Mouse (Mus musculus) MEL (cell line): ENCODE results near the gene C1qtnf1. TPM values are rescaled to one million over a fixed set of nuclear protein-coding genes. Genes with fewer than 3 reads are reported as not detected.

Experiments
- DNase-seq: peaks from one replicate; pipeline ENCODE4 v3.0.0; 2011; ENCODE audit warnings: low read depth, low spot score
- H3K27ac ChIP-seq: 2 replicates; pipeline ENCODE4 v1.5.1; 2012; ENCODE audit warnings: low read depth, mild to moderate bottlenecking, control low read depth, low read length, moderate library complexity; ENCODE audit not compliant: control insufficient read depth
- H3K27me3 ChIP-seq, 2 experiments: fragments of 150-350 bp in 1 of 2; sonication (generic) in 1 of 2; 2 replicates each; pipeline ENCODE4 v1.6.1; 2012; ENCODE audit warnings: low read length in 2 of 2, mild to moderate bottlenecking in 2 of 2, improper control_type of control experiment in 1 of 2, moderate library complexity in 1 of 2; ENCODE audit not compliant: insufficient read depth in 2 of 2, control insufficient read depth in 1 of 2
- H3K36me3 ChIP-seq, 2 experiments: 2 replicates each; pipeline ENCODE4 v1.6.1; 2012 to 2014; ENCODE audit warnings: low read length in 2 of 2, improper control_type of control experiment in 1 of 2, inconsistent platforms in 1 of 2, mild to moderate bottlenecking in 1 of 2; ENCODE audit not compliant: insufficient read depth in 2 of 2, control insufficient read depth in 1 of 2
- H3K4me1 ChIP-seq, 2 experiments: fragments of 150-350 bp in 1 of 2; sonication (generic) in 1 of 2; 2 replicates each; pipeline ENCODE4 v1.6.1; 2012; ENCODE audit warnings: low read length in 2 of 2, improper control_type of control experiment in 1 of 2, mild to moderate bottlenecking in 1 of 2; ENCODE audit not compliant: insufficient read depth in 2 of 2, control insufficient read depth in 1 of 2
- H3K4me3 ChIP-seq, 2 experiments: fragments of 150-350 bp in 1 of 2; sonication (generic) in 1 of 2; 2 replicates each; pipeline ENCODE4 v1.5.1; 2012; ENCODE audit warnings: low read depth in 2 of 2, low read length in 2 of 2, mild to moderate bottlenecking in 2 of 2, moderate library complexity in 2 of 2, control low read depth in 1 of 2, improper control_type of control experiment in 1 of 2; ENCODE audit not compliant: control insufficient read depth in 1 of 2, insufficient read depth in 1 of 2
- H3K79me2 ChIP-seq: 2 replicates; pipeline ENCODE4 v1.6.1; 2012; ENCODE audit warnings: mild to moderate bottlenecking, low read length, moderate library complexity; ENCODE audit not compliant: control insufficient read depth, poor library complexity, insufficient read depth
- H3K9ac ChIP-seq: 2 replicates; pipeline ENCODE4 v1.6.1; 2012; ENCODE audit warnings: low read depth, mild to moderate bottlenecking, control low read depth, low read length, moderate library complexity; ENCODE audit not compliant: control insufficient read depth, poor library complexity, severe bottlenecking
- H3K9me3 ChIP-seq: fragments of 150-350 bp; sonication (generic); replicated peaks from 2 replicates; pipeline ENCODE4 v1.6.1; 2012; ENCODE audit warnings: mild to moderate bottlenecking, low read length, improper control_type of control experiment, moderate library complexity; ENCODE audit not compliant: insufficient read depth
- BHLHE40 ChIP-seq: IDR thresholded peaks from 2 replicates; pipeline ENCODE4 v1.6.1; 2012; ENCODE audit warnings: low read depth, mild to moderate bottlenecking, inconsistent platforms, low read length, improper control_type of control experiment, borderline replicate concordance
- CHD1 ChIP-seq: IDR thresholded peaks from 2 replicates; pipeline ENCODE4 v1.6.1; 2012; ENCODE audit warnings: low read depth, mild to moderate bottlenecking, inconsistent platforms, low read length, improper control_type of control experiment
- CTCF ChIP-seq, 3 experiments: IDR thresholded peaks in 2 of 3; conservative IDR thresholded peaks in 1 of 3; 2 replicates each; pipeline ENCODE4 v1.5.1; 2011 to 2012; ENCODE audit warnings: low read length in 3 of 3, low read depth in 2 of 3, mild to moderate bottlenecking in 2 of 3, improper control_type of control experiment in 1 of 3, inconsistent platforms in 1 of 3, mixed read lengths in 1 of 3, moderate library complexity in 1 of 3; ENCODE audit not compliant: control insufficient read depth in 1 of 3, insufficient read depth in 1 of 3, poor library complexity in 1 of 3, severe bottlenecking in 1 of 3
- EP300 ChIP-seq, 2 experiments: IDR thresholded peaks; 2 replicates each; pipeline ENCODE4 v1.6.1; 2011; ENCODE audit warnings: improper control_type of control experiment in 2 of 2, low read length in 2 of 2, low read depth in 1 of 2, mild to moderate bottlenecking in 1 of 2
- ETS1 ChIP-seq: IDR thresholded peaks from 2 replicates; pipeline ENCODE4 v1.6.1; 2012; ENCODE audit warnings: low read depth, mild to moderate bottlenecking, inconsistent platforms, low read length, improper control_type of control experiment, moderate library complexity
- GATA1 ChIP-seq: IDR thresholded peaks from 2 replicates; pipeline ENCODE4 v1.6.1; 2011; ENCODE audit warnings: low read depth, low read length, improper control_type of control experiment
- HCFC1 ChIP-seq: IDR thresholded peaks from 2 replicates; pipeline ENCODE4 v1.6.1; 2012; ENCODE audit warnings: low read depth, mild to moderate bottlenecking, inconsistent platforms, low read length, improper control_type of control experiment, moderate library complexity
- JUND ChIP-seq: IDR thresholded peaks from 2 replicates; pipeline ENCODE4 v1.6.1; 2011; ENCODE audit warnings: low read depth, mild to moderate bottlenecking, improper control_type of control experiment, low read length
- KAT2A ChIP-seq: conservative IDR thresholded peaks from 2 replicates; pipeline ENCODE4 v1.6.1; 2012; ENCODE audit warnings: low read depth, low read length, improper control_type of control experiment, inconsistent platforms
- MAX ChIP-seq: IDR thresholded peaks from 2 replicates; pipeline ENCODE4 v1.6.1; 2011; ENCODE audit warnings: low read length, improper control_type of control experiment
- MAZ ChIP-seq: IDR thresholded peaks from 2 replicates; pipeline ENCODE4 v1.6.1; 2012; ENCODE audit warnings: low read depth, mild to moderate bottlenecking, inconsistent platforms, low read length, improper control_type of control experiment
- MXI1 ChIP-seq: IDR thresholded peaks from 2 replicates; pipeline ENCODE4 v1.6.1; 2011; ENCODE audit warnings: mild to moderate bottlenecking, low read depth, low read length, improper control_type of control experiment
- MYC ChIP-seq: IDR thresholded peaks from 2 replicates; pipeline ENCODE4 v1.6.1; 2011; ENCODE audit warnings: low read depth, mild to moderate bottlenecking, low read length, improper control_type of control experiment, moderate library complexity
- POLR2A ChIP-seq, 2 experiments: IDR thresholded peaks; 2 replicates each; pipeline ENCODE4 v1.6.1; 2011 to 2012; ENCODE audit warnings: low read length in 2 of 2, mild to moderate bottlenecking in 2 of 2, control low read depth in 1 of 2, improper control_type of control experiment in 1 of 2, low read depth in 1 of 2, moderate library complexity in 1 of 2; ENCODE audit not compliant: control insufficient read depth in 1 of 2, insufficient read depth in 1 of 2, poor library complexity in 1 of 2
- RAD21 ChIP-seq: IDR thresholded peaks from 2 replicates; pipeline ENCODE4 v1.6.1; 2011; ENCODE audit warnings: mild to moderate bottlenecking, low read depth, low read length, improper control_type of control experiment
- SMC3 ChIP-seq: IDR thresholded peaks from 2 replicates; pipeline ENCODE4 v1.6.1; 2011; ENCODE audit warnings: low read depth, low read length, improper control_type of control experiment
- TBP ChIP-seq: IDR thresholded peaks from 2 replicates; pipeline ENCODE4 v1.8.0; 2011; ENCODE audit warnings: low read depth, low read length, improper control_type of control experiment
- USF2 ChIP-seq, 2 experiments: IDR thresholded peaks; 2 replicates each; pipeline ENCODE4 v1.6.1; 2011 to 2012; ENCODE audit warnings: improper control_type of control experiment in 2 of 2, low read length in 2 of 2, borderline replicate concordance in 1 of 2, inconsistent platforms in 1 of 2, low read depth in 1 of 2, mild to moderate bottlenecking in 1 of 2; ENCODE audit not compliant: insufficient read depth in 1 of 2
- ZKSCAN1 ChIP-seq: IDR thresholded peaks from 2 replicates; pipeline ENCODE4 v1.6.1; 2012; ENCODE audit warnings: low read depth, mild to moderate bottlenecking, inconsistent platforms, low read length, improper control_type of control experiment, moderate library complexity
- ZMIZ1 ChIP-seq: IDR thresholded peaks from 2 replicates; pipeline ENCODE4 v1.6.1; 2012; ENCODE audit warnings: low read depth, mild to moderate bottlenecking, inconsistent platforms, low read length, improper control_type of control experiment, moderate library complexity
- polyA plus RNA-seq, 2 experiments: library from polyadenylated mRNA; stranded (reverse) in 1 of 2; unstranded in 1 of 2; fragments of >175 nt in 1 of 2; fragments of >200 nt in 1 of 2; gene quantifications; 2 replicates each; pipeline versions ENCODE4 v1.2.1 to v1.2.4; 2012; ENCODE audit warnings: low replicate concordance in 2 of 2, low read depth in 1 of 2; ENCODE audit not compliant: insufficient read length in 2 of 2, insufficient read depth in 1 of 2, missing spikeins in 1 of 2
- total RNA-seq: library from RNA; depleted of rRNA; stranded (reverse); fragments of 300-350 nt; gene quantifications from 2 replicates; pipeline ENCODE4 v1.2.3, GENCODE M21; 2012

Gene C1qtnf1
- total and polyA plus RNA-seq, 3 experiments, result 0.27 to 0.72 TPM; not detected in 1

- H3K27me3 ChIP-seq, result no peaks in the 10 kb centered on the region
- 0 out of 4 replicates have a peak, but pooled peaks cover 0 to 1% of the 10 kb centered on the region in 2 experiments for H3K36me3 ChIP-seq
- H3K4me3 ChIP-seq, result no peak overlapping the region
- DNase-seq, result no peak
- no peaks in the 10 kb centered on the region for H3K4me1 ChIP-seq
- TF ChIP-seq KAT2A (no peak), MAX (no peak), ZKSCAN1 (no peak), USF2 (IDR thresholded peaks at IDR 0.05; ENCODE audit: borderline replicate concordance in 1 of 2, insufficient read depth in 1 of 2, low read depth in 1 of 2, low read length in 2 of 2) (no peak), CHD1 (no peak), ZMIZ1 (no peak), RAD21 (no peak), POLR2A (IDR thresholded peaks at IDR 0.05; ENCODE audit: control insufficient read depth in 1 of 2, insufficient read depth in 1 of 2, low read depth in 1 of 2, low read length in 2 of 2, poor library complexity in 1 of 2) (no peak)
- TF ChIP-seq, all 39 proteins: peak for 0
- Histone ChIP-seq H3K9ac (no peak overlapping the region), H3K9me3 (no peaks in the 10 kb centered on the region), H3K79me2 (no peaks in the 10 kb centered on the region), H3K27ac (no peak overlapping the region)
These were observed 56.2 kb downstream of the C1qtnf1 start for GRCm38 (mm10) chr11:118484169-118484568.

DNA sequence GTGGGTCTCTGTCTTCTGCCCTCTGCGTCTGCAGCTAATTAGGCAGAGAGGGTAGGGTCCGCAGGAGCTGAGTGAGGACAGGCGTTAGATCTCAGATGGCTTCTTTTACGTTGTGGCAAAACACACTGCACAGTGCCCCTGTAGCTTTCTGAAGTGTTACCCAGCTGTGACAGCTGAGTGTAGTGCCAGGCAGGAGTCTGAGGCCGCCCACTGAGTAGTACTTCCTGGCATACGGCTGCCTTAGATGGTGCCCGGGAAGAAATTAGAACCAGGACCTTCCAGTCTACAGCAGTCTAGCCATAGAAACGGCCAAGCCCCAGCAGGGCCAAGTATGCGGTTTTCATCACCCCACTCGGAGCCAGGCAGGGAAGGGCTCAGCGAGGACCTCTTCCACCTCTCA is 57.3 kb downstream of the C1qtnf1 start:
- no peak for DNase-seq
- Histone ChIP-seq H3K9ac (no peak overlapping the region), H3K27ac (no peak overlapping the region), H3K27me3 (no peaks in the 10 kb centered on the region), H3K36me3 (0 out of 4 replicates have a peak, but pooled peaks cover 0 to 1% of the 10 kb centered on the region in 2 experiments), H3K79me2 (no peaks in the 10 kb centered on the region), H3K4me3 (no peak overlapping the region), H3K9me3 (no peaks in the 10 kb centered on the region)
- TF ChIP-seq MXI1 (no peak), CTCF (IDR thresholded peaks at IDR 0.05 in 2 of 3, conservative IDR thresholded peaks at IDR 0.05 in 1 of 3; ENCODE audit: control insufficient read depth in 1 of 3, insufficient read depth in 1 of 3, low read depth in 2 of 3, low read length in 3 of 3, poor library complexity in 1 of 3, severe bottlenecking in 1 of 3) (no peak), EP300 (IDR thresholded peaks at IDR 0.05; ENCODE audit: low read depth in 1 of 2, low read length in 2 of 2) (no peak), HCFC1 (no peak), JUND (no peak), GATA1 (no peak), POLR2A (IDR thresholded peaks at IDR 0.05; ENCODE audit: control insufficient read depth in 1 of 2, insufficient read depth in 1 of 2, low read depth in 1 of 2, low read length in 2 of 2, poor library complexity in 1 of 2) (no peak), MYC (no peak), RAD21 (no peak), BHLHE40 (no peak), MAZ (no peak), CHD1 (no peak), SMC3 (no peak), TBP (no peak), ETS1 (no peak)
- TF ChIP-seq, all 39 proteins: peak for 0
- H3K4me1 ChIP-seq, result no peaks in the 10 kb centered on the region
